In the genomic region with DNA sequence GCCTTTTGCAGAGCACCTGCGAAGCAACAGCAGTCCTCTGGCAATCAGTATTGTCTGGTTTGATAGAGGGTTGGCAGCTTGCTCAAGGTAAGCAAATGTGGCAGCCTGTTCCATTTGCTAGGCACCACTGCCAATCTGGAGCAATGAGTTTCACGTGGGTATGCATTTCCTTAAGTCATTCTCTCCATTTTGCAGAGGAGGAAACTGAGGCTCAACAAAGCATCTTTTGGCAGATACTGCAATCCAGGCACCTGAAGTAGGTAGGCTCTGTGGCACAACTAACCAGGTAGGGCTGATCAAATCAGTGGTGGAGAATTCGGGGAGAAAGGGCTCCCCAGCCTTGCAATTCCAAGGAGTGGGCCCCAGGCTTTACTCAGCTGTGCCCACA, we compare ENCODE assay signal across 8 mouse cellular contexts. TPM values are rescaled to one million over a fixed set of nuclear protein-coding genes. Genes with fewer than 3 reads are reported as not detected.
DNase-seq lines count a peak whose midpoint lies in the region; ATAC-seq lines count a peak whose summit lies in the region.

A gene (plus strand): TSS at position 50 of the 388 bp plus-strand sequence.

- H3K4me1 ChIP-seq in megakaryocyte, embryonic 14.5 days = peaks cover 76% of the 10 kb centered on the region
- H3K4me1 ChIP-seq in midbrain, embryonic 15.5 days = peaks cover 20% of the 10 kb centered on the region

- no peak for ATAC-seq in megakaryocyte, adult 5-6 weeks (ENCODE audit: poor library complexity, severe bottlenecking)
- no peak for ATAC-seq in midbrain, embryonic 15.5 days (replicated peaks)

- H3K27ac ChIP-seq in midbrain, embryonic 15.5 days = peak within 1 kb of the TSS; percentile 86

- H3K27me3 ChIP-seq in megakaryocyte, embryonic 14.5 days (replicated peaks) = peaks cover 58% of the 10 kb centered on the region
- 0 out of 2 replicates have a peak, but pooled peaks cover 5% of the 10 kb centered on the region for H3K27me3 ChIP-seq in midbrain, embryonic 15.5 days (replicated peaks)

- no peak for DNase-seq in adrenal gland, postnatal 25 days
- DNase-seq in adrenal gland, adult (ENCODE audit: inconsistent age in 2 of 2, low spot score in 1 of 2) = no peak
- no peak for DNase-seq in large intestine, adult 2 months (ENCODE audit: low read depth, low spot score)
- no peak for DNase-seq in urinary bladder, postnatal 14 days (ENCODE audit: low spot score)
- DNase-seq in kidney, adult 18-20 months = no peak

- no peaks in the 10 kb centered on the region for H3K9me3 ChIP-seq in megakaryocyte, embryonic 14.5 days
- no peaks in the 10 kb centered on the region for H3K9me3 ChIP-seq in midbrain, embryonic 15.5 days

- peak within 1 kb of the TSS; percentile 75 for H3K9ac ChIP-seq in midbrain, embryonic 15.5 days

- WGBS in large intestine, adult 2 months = 53% methylated on average over 3 of the region's 3 CpGs
- WGBS in midbrain, embryonic 15.5 days = 24% methylated on average over 3 of the region's 3 CpGs

- H3K4me2 ChIP-seq in midbrain, embryonic 15.5 days = peak within 1 kb of the TSS; percentile 65

- no peaks in the 10 kb centered on the region for H3K36me3 ChIP-seq in megakaryocyte, embryonic 14.5 days (replicated peaks; ENCODE audit: low read length)
- no peaks in the 10 kb centered on the region for H3K36me3 ChIP-seq in midbrain, embryonic 15.5 days (replicated peaks)

- peak within 1 kb of the TSS; percentile 94 for H3K4me3 ChIP-seq in megakaryocyte, embryonic 14.5 days (replicated peaks)
- peak within 1 kb of the TSS; percentile 73 for H3K4me3 ChIP-seq in midbrain, embryonic 15.5 days

RNA-seq across cellular contexts. Expression of the gene that starts here (rescaled TPM):
- 17.2 and 18.3 TPM in 2 replicates for total RNA-seq in adrenal gland, postnatal 25 days (2021)
- 8.5 and 9.7 TPM in 2 replicates for polyA plus RNA-seq in megakaryocyte, embryonic 14.5 days (2012; ENCODE audit: insufficient read depth, low replicate concordance)
- 0.76 and 2.6 TPM in 2 replicates for total RNA-seq in megakaryocyte, adult 5-6 weeks (2015)
- total RNA-seq in megakaryocyte, adult 5-6 weeks (2017) = 1.9 and 6.1 TPM in 2 replicates
- polyA plus RNA-seq in large intestine, adult 2 months (2012; rRNA removed) = 15.7 and 22.3 TPM in 2 replicates
- polyA plus RNA-seq in midbrain, embryonic 15.5 days (2015; fragmentation: Nextera tagmentation; extraction: Ambion mirVana) = 32.3 and 33.0 TPM in 2 replicates
